Mouse (Mus musculus) cerebellum, postnatal 25 days (tissue): ENCODE data around the gene Sult6b2.

Experiments used
- DNase-seq, 2 experiments: peaks; one replicate each; pipeline ENCODE4 v3.0.0; 2021; ENCODE audit warnings: mixed read lengths in 2 of 2

The Sult6b2 gene

DNA sequence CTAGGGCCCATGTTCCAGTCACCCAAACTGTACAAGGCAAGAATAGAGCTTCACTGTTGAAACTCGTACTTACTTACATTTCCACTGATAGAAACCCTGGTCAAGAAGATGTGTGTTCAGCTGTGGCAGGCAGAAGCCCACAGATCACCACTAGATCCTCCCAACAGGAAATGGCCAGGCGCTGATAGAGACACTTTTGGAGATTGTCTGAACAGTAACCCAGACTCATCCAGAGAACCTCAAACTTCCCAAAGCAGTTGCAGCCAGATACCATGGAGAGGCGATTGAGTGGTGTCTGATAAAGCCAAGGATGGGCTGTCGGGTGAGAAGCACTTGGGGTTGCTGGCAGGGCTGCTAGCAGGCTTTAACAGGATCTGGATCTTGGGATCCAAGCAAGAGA is 27.4 kb downstream of the Sult6b2 start:
- no peak for DNase-seq

DNA sequence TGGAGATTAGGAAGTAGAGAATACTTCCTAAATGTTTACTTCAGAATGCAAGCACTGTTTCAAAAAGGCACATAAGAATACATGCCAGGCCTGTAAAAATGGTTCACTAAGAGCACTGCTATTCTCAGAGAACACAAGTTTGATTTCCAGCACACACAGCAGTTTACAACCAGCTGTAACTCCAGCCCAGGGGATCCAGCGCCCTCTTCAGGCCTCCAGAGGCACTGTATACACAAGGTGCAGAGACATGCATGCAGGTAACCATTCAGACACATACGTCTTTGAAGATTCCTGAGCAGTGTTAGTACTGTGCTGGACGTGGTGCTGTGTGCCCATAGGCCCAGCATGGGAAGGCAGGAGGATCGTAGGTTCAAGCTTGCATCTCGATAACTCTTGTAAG is 30.7 kb downstream of the Sult6b2 start:
- DNase-seq, result no peak

DNA sequence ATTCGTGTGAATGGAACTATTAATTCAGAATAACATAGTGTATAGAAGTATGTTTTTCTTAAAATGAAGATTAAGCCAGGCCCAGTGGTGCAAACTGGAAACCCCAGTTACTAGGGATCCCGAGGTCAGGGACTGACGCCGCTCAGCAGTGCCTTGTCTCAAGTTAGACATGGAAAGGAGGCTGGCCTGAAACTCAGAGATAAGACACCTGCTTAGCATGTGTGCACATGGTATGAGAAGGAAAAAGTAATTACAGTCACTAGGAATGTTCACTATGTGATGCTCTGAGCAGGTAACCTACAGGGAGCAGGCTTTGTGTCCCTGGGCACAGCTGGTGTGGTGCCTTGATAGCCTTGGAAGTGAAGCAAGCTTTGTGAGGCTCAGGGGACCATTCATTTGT is 32.7 kb downstream of the Sult6b2 start:
- DNase-seq, result no peak

DNA sequence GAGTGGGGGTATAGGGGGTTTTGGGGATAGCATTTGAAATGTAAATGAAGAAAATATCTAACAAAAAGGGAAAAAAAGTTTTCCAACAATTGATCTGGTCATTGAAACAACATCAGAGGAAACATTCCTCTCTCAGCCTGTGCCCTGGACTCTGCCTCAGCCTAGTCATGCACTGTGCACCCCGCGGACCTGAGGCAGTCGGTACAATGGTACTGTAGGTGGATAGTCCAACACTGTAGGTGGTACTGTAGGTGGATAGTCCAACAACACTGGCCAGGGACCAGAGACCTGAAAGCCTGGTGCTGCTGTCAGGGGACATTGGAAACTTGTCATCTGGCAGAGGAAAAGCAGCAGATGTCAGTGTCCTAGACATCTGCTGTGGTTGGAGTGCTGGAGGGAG is 34.4 kb downstream of the Sult6b2 start:
- DNase-seq, result peak in 1 of 2 experiments; percentile 27

DNA sequence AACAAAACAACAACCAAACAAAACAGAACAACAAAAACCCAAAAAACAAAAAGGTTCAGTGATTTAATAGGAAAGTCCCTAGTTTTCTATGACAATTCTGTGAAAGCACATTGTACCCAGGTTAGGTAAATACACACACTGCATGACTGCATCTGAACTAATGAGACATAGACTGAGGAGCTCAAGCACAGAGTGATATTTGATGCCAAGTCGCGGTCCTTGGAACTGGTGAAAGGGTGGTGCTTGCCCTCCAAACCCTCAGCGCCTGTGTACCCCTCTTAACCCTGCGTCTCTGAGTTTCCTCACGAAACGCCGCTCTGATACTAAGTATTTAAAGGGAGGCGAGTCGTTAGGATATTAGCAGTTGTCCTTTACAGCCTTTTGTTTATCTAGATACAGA is 37.0 kb downstream of the Sult6b2 start:
- no peak for DNase-seq

DNA sequence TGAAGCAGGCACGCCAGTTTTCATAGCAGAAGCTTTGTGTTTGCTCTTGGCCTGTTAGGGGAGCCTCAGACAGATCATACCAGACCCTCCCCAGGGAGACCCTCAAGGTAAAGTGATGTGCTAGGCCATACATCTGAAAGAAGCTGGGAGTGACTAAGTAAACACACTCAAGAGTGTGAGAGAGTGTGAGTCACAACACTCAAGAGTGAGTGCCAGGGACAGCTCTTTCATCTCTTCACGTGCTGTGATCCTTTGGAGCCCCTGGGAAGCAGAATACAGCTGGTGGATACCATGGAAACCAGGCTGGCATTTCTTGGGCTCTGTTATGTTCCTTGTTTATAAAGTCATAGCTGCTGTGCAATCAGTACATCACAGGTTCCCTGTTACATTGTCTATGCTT is 39.4 kb downstream of the Sult6b2 start:
- DNase-seq, result no peak

DNA sequence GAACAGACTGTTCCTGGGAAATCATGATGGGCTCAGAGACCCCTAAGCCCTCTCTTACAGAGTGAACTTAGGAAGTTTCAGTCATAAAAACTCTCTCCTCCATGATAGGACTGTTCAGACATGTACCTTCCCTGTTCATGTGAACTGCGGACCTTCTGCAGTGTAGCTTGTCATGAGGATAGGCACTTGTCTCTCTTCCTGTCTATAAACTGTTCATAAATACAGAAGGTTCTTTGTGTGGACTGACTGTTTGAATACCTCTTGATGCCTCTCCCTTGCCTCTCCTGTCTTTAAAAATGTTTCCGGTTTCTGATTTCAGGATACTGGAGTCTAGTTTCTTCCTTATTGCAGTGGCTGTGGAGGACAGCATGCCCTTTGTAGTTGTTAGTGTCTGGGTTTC is 44.7 kb downstream of the Sult6b2 start:
- no peak for DNase-seq

DNA sequence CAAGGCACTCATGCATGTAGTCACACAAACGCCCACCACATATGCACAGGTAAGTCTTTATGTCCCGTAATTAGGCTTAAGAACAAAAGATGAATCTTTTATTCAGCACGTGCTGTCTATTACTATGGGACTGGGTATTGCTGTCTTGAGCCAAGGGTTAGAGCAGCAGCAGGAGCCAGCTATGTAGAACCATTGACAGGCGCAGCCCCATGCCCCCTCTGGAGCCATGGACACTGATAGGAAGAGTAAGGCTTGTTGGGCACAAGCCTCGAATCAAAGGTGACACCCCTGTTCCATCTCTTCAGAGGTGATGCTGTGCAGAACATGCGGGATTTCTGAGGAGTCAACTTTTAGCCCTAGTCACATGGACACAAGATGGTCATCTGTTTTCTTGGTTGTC is 45.7 kb downstream of the Sult6b2 start:
- DNase-seq, result no peak

DNA sequence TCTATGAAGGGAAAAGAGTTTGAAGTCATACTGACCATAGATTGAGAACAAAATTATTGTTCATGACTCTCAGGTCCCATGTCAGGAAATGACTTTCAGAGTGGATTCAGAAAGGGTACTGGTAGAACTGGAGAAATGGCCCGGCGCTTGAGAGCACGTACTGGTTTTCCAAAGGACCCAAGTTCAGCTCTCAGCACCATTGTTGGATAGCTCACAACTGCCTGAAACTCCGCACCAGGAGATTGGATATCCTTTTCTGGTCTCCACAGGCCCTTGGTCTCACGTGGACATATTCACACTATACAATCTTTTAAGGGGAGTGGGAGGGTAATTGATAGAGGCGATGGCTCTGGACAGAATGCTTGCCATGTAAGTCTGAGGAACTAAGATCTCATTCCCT is 46.3 kb downstream of the Sult6b2 start:
- no peak for DNase-seq

DNA sequence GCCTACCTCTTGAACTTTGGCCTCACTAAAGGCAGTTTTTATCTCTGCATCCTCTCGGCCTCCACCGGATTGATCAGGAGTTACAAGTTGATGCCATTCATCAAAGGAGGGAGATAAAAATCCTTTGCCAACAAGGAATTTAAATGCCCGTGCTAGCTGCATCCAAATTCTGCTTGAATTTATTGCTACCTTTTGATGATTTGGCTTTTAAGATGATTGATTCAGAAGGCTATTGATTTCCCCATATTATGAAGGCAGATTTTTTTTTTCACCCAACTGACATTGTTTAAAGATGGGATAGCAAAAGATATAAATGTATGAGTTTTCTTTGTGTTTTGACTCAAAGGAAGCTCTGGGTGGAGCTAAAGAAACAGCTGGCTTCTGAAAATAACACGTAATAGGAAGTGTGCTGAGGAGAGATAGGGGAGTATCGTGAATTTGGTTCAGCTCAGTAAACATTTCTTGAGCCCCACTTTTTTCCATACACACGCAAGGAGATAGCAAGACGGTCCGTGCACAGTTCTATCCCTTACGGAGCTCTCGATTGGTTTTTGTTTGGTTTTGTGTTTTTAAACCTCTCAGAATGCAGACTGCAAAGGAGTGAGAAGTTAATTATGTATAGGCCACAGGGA is 46.9 kb downstream of the Sult6b2 start:
- DNase-seq, result no peak

DNA sequence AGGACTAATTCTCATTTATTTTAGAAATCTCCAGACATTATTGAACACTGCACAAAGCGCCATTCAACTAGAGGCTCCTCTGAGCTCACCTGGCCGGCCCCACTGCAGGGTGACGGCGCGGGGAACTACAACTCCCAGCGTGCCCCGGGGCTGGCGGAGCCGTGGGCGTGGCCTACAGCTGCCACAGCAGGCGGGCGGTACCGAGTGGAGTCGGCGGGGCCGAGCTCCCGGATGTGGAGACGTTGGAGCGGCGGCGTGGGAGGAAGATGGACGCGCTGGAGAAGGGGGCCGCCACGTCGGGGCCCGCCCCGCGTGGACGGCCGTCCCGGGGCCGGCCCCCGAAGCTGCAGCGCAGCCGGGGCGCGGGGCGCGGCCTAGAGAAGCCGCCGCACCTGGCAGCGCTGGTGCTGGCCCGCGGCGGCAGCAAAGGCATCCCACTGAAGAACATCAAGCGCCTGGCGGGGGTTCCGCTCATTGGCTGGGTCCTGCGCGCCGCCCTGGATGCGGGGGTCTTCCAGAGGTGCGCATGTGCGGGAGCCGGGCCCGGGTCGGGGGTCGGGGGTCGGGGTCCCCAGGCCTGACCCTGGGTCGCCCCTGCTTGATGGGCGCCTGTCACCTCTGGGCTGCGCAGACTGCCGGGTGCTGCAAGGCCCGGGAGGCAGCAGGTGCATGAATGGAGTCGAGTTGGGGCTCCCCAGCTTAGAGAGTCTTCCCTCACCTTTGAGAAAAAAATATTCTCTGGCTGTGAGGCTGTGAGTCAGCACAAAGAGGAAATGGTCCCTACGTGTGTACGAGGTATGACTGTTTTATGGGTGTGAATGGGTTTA is 47.6 kb downstream of the Sult6b2 start, which contains the start of gene Cmas:
Cmas (plus strand) TSS at position 180 of the 827 bp plus-strand sequence.
- DNase-seq, result peak; percentile 90 to 96

DNA sequence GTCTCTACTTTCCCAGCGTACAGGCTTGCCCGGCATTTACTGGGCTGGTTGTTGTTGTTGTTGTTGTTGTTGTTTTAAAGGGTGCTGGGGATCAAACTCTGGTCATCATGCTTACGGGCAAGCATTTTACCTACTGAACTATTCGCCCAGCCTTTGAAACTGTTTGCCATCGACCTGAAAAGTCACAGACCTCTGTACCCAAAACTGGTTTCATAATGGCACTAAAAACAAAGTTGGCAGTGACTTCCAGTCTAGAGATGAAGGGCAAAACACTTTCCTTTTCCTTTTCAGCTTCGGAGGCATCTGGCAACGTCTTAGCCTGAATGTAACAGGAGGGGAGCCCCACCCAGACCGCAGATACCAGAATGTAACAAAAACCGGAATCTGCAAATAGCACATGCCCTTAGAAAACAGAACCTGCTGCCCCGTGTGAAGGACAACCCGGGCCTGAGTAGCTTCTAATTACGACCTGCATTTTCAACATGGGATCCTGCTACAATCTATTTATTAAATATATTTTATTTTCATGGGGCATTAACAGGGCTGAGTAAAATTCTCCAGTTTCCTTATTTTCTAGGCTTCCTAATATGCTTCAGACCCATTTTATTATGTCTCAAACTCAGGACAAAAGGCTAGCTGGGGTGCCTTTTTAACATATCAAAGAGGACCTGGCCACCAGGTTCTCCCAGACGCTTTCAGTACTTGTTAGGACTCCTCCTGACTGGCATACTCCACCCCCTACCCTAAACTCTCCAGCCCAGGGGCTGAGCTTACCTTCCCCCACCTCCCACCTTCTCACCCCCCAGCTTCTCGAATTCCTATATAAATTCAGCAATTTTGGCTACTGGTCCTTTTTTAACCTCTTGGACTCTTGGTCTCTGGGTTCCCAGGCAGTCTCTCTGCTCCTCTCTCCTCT is 51.7 kb downstream of the Sult6b2 start:
- DNase-seq, result no peak

DNA sequence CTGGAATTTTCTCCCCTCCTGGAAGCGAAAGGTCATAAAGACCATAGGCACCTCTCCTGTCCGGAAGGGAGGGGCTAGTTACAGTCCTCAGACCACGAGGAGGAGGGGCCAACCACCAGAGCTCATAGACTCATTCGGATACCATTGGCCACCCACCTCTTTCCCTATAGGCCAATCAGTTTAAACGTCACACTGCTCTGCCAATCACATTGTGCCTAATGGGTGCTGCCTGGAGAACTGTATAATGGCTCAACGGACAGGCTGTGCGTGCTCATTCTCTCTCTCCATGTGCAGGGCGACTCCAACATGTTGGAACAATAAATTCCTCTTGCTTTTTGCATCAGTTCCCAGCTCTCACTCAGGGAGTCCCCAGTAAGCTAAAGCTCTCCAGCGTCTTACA is 52.9 kb downstream of the Sult6b2 start:
- no peak for DNase-seq

DNA sequence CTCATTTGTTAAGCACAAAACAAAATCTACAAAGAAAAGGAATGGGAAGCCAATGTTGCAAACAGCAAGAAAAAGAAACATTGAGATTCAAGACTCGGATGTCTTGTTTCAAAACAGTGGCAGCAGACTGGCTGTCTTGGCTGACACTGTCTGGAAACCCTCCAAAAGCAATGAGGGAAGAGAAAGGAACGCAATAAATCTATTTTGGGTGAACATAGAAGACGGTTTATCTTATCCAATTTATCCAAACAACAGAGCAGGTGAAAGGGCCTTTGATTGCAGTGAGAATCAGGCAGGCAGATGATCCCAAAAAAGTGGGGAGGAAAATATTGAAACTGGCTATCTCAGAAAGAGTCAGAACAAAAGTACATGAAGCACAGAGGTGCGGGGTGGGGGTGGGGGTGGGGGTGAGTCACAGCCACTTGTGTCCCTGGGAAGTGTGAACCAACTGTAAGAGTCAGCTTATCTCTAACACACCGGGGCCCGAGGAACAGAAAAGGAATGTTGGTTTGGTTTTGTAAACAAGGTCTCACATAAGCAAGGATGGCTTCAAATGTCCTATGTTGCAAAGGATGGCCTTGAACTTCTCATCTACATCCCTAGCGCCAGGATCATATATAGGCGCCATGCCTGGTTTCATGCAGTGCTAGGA is 56.1 kb downstream of the Sult6b2 start:
- DNase-seq, result no peak

DNA sequence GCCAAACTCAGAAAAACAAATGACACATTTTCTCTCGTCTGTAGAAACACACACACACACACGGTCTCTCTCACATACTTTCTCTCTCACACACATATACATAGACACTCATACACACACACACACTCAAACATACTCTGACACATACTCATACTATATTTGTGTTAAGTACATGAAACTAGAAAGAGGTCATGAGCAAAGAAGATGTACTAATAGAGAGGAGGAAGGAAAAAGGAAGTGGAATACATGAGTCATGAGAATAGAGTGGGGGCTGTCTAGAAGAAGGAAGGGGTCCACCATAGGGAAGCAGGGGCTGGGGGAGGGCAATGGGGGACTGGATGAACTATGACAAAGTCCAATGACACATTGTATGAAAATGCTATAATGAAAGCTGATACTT is 57.1 kb downstream of the Sult6b2 start:
- no peak for DNase-seq

DNA sequence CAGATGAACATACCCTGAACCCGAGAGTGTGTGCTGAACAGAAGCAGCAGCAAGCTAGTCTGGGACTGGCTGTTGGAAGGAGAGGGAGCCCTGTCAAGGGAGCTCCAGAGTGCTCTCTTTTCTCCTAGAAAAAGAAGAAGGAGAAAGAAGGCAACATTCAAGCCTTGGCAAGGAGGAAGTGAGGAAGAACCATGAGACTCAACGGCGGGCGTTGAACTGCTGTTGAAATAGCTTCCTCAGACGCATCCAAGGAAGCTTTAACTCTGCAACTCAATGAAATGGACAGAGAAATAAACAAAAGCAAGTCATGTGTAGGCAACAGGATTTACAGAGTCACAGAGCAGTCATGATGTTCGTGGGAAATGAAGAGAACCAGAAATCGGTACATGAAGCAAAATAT is 57.5 kb downstream of the Sult6b2 start:
- no peak for DNase-seq

DNA sequence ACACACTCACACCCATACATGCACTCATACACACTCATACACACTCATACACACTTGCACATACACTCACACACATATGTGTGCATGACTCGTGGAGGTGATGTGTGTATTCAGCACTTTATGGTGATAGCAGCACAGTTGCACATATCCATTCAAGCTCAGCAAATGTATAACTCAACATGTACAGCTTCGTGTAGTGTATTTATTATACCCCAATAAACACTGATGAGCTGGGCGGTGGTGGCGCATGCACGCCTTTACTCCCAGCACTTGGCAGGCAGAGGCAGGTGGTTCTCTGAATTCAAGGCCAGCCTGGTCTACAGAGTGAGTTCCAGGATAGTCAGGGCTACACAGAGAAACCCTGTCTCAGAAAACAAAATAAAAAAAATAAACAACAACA is 58.8 kb downstream of the Sult6b2 start:
- no peak for DNase-seq

DNA sequence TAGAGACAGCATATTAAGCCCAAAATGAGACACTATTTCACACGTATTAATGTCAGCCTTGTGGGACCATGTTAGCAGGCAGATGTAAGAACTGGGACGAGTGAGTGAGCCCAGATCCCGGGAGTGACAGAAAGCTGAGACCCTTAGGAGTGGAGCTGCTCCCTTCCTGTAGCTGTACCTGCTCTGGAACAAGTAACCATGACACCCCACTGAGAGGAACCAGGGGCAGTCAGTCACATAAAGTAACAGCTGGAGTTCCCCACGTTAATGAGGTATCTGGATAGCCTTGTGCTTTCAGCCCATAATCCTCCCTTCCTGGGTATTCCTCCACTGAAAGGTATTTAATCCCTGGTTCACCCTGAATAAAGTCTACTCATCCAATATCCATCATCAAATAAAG is 61.1 kb downstream of the Sult6b2 start:
- no peak for DNase-seq

DNA sequence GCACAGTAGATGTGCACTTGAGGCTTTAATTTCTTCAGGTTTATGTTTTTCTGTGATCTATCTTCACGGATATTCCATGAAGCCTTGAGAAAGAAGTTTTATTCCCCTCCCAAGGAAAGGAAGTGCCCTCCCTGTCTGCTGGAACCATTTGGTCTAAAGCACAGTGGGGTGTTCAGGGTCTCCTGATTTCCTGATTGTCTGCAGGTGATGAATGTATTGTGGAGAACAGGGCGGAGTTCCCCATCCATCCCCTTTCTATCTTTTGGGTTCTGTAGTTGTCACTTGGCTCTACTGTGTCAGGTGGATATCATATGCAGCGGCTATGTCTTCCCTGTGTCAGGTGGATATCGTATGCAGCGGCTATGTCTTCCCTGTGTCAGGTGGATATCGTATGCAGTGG is 62.5 kb downstream of the Sult6b2 start:
- DNase-seq, result no peak

DNA sequence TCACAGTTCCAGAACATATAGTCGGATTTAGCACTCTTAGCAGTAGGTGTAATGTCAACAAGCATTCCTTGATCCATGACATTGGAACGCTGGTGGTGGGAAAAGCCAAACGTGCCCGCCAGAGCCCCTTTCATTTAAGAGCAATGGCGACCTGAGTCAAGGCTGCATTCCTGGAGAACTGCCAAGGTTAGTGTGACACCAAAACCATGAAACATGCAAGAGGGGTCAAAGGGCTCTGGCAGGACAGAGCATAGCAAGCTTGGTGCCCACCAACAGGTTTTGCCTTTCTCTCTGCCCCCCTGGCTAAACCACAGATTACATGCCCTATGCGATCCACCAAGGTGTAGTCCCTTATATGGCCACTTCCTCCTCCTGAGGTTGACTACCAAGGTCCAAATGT is 65.7 kb downstream of the Sult6b2 start:
- DNase-seq, result no peak

DNA sequence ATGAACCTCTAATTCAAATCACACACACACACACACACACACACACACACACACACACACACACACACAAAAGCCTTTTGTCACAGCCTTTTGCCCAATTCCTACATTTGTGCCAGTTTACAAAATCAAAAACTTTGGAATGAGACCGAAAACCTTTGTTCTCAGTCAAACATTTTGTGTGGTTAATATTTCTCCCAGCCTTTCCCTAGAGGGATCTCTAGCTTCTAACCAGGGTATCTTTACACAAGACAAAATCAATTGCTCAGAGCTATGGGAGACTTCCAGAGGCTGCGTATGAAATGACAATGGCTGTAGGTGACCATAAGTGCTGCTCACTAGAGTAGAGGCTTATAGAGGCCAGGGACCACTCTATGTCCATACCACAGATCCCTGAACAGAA is 66.1 kb downstream of the Sult6b2 start:
- DNase-seq, result no peak

DNA sequence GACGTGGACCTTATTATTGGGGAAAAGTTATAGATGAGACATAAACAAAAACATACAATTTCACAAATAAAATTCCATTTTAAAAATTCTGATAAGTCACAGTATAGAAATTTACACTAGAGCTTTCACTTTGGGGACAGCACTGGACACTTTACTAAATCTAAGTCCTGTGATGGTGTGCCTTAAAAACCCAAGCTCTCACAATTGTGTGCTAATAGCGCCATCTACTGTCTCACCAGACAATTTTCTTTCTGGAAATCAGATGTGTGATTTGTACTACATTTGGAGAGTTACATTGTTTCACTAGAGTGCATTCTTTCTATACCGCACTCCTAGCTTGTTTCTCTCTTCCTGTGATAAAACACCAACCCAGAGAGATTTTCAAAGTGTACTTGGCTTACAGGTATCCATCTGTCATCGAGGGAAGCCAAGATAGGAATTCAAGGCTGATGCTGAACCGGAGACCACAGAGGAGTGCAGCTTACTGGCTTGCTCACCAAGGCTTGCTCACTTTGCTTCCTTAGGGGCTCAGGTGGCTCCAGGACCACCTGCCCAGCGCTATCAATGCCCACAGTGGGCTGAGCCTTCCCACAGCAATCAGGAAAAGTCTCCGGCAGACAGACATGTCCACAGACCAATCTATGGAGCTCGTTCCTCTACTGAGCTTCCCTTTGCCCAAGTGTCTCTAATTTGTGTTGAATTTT is 68.8 kb downstream of the Sult6b2 start:
- peak in 1 of 2 experiments; percentile 49 for DNase-seq
